Mouse (Mus musculus) left cerebral cortex, adult 18-20 months (tissue): Measurements from ENCODE around the gene Pde10a. TPM values are rescaled to one million over a fixed set of nuclear protein-coding genes. Genes with fewer than 3 reads are reported as not detected.

Experiments
- DNase-seq, 2 experiments: peaks; one replicate each; pipeline ENCODE4 v3.0.0; 2021 to 2022; ENCODE audit warnings: low spot score in 2 of 2, mixed read lengths in 1 of 2
- long read RNA-seq, 2 experiments: library from polyadenylated mRNA; stranded (forward); transcript quantifications; one replicate each; pipeline ENCODE4 v2.0.0; 2021
- total RNA-seq, 2 experiments: library from RNA; stranded (reverse); gene quantifications; 2 replicates each; pipeline ENCODE4 v1.2.3; 2021

Gene Pde10a
- 100 to 1,000 TPM in 1 of 2 experiments, 10 to 100 TPM in 1; 82.9 to 134 TPM for total RNA-seq
- long read RNA-seq, experiment 1, full-length matches to known transcripts = 4 of 23 reads
- long read RNA-seq, experiment 1, partial matches to known transcripts = 2 of 23 reads
- long read RNA-seq, experiment 1, other reads (novel, unspliced or antisense) = 17 of 23 reads
- long read RNA-seq, experiment 2, partial matches to known transcripts = 4 of 15 reads
- long read RNA-seq, experiment 2, other reads (novel, unspliced or antisense) = 11 of 15 reads

DNA sequence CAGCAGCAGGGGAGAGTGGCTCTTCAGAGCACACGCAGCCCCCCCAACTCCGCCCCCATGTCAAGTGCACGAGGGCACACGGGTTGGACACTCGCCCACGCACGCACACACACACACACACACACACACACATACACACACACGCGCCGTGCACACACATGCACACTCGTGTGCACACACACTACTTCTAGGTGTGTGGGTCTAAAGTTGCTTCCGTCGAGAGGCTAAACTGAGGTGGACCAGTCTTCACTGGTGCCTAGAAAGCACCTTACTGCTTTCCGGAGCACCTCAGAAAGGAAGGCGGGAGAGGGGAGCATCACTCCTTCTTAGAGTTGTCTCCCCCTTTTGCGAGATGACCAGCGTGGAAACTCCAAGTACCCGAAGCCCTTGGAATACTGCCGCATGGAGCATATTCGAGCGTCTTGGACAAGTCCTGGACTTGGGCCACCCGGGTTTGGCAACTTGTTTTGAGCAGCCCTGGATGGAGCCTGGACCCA is at the start of gene Pde10a:
TSS of gene Pde10a (plus strand) at position 148 of the 497 bp plus-strand sequence.
- peak; percentile 41 to 43 for DNase-seq

DNA sequence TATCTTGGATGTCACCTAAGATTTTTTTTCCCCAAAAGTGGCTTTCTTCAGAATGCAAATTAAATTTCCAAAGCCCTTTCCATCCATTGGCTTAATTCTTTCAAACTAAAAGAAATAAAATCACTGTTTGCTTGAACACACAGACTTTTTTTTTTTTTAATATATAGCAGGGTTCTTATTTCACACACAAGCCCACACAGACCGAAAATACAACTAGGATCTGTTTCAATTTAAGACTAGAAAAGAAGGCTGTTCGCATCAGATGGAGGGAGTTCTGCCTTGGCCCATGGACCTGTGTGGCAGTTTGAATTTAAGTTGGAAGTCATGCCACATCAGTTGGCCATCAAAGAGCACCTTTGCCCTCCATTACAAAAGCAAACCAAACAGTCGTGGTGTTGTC is 46.6 kb upstream of the Pde10a start:
- DNase-seq = no peak

DNA sequence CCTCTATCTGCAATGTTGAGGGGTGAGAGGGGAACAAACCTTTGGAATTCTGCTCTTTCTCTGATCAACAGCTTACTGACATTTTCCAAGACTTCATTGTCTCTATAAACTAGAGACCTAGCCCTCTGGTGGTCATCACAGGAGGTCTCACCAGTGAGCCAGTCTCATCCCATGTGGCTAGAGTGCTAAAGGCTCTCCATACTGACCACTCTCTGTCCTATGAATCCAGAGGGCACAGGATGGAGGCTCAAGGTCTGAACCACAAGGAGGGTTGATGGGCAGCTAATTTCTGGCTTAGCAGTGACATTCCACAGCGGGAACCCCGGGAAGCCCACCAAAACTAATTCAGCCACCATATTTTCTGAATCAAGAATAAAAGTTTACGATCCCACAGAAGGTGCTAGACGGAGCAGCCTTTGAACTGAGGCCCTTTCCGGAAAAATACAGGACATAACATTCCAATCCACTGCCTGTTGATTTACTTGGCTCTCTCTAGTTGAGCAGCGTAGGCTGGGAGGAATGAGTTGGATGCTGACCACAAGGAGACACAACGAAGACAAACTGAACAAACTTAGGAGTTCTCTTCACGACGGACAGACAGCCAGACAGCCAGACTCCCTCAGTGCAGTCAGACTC is 45.6 kb upstream of the Pde10a start:
- no peak for DNase-seq

DNA sequence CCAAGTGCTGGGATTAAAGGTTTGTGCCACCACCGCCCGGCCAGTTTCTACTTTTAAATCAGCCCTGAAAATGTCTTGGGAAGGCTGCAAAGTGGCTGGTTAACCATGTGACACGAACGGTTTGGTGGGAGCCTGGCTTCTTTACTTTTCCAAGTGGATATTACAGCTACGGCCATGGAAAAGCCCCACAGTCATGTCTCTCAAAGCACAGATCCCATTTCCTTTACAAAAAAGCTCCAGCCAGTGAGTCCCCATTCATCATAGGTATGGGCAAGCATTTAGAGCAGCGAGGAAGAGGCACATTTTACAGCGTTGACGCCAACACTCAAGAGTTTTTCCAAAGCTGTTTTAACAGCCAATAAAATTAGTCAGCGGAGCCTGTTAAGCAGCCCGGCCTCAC is 43.4 kb upstream of the Pde10a start:
- DNase-seq = no peak

DNA sequence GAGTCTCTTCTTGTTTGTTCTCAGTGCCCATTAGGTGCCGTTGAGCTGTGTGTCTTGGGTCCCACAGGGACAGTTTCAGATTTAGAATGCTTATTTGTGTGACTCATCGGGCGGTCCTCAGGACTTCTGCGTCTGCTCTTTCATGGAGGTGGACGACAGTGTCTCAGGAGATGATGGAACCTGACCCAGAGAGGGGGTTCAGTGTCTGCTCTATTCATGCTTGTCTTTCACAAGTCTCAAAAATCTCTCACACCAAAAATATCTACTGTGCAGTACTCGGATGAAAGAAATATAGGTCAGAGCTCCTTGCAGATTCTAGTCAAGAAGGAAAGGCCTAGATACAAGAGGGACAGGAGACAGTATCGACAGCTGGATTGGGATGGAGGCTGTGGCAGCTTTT is 42.3 kb upstream of the Pde10a start:
- no peak for DNase-seq

DNA sequence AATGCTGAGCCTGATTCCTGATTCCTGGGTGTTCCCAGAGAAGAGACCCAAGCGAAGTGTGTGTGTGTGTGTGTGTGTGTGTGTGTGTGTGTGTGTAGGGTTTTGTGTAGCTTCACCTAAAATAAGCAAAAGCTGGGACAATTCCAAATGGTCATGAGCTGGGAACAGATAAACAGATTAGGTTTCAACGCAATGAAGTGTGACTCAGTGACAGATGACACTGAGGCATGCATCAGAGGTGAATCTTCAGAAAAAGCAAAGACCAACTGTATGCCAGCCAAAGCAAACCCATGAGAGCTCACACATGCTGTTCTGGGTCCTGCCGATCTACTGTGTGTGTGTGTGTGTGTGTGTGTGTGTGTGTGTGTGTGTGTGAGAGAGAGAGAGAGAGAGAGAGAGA is 40.9 kb upstream of the Pde10a start:
- DNase-seq = no peak

DNA sequence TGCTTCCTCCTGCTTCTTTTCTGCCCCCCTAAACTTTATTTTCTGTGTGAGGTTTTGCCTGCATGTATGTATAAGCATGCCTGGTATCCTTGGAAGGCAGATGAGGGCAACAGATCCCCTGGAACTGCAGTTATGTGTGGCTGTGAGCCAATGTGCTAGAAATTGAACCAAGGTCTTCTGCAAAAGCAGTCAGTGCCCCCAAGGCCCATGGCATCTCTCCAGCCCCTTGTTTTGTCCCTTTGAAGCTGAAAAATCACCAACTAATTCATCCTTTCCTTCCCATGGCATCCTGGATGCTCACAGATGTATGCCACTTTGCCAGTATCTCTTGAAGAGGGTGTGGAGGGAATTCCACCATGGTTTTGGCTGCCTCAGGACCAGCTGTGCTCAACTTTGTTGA is 40.0 kb upstream of the Pde10a start:
- no peak for DNase-seq

DNA sequence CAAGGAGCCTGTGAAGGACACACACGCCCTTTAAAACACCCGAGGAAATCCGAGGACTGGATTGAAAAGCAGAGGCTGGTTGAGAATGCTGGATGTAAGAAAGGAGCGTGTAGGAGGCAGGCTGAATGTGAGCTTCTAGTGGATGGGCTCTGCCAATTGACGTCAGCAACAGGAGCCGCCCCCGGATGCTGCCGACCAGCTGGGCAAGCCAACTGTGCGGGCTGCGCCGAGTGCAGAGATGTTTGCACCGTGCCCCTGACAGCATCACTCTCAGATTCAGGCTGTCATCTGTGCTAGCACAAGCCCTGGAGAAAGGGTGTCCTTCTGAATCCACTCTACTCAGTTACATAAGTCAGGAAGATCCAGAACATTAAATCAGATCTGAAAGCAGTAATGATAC is 37.3 kb upstream of the Pde10a start:
- peak; percentile 91 to 97 for DNase-seq

DNA sequence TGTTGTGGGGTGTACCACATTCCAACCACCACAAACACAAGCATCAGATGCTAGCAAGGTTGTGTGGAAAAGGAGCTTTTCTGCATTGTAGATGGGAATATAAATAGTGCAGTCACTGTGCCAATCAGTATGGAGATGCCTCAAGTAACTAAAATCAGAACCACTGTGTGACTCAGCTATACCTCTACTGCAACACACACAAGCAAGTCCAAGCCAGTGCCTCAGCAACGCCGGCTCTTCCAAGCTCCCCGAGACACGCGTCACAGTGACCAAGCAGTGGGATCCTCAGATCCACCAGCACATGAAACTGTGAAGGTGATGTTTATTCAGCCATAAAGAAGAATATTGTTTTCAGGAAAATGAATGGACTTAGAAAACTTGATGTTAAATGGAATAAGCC is 34.2 kb upstream of the Pde10a start:
- DNase-seq = peak; percentile 47 to 64

DNA sequence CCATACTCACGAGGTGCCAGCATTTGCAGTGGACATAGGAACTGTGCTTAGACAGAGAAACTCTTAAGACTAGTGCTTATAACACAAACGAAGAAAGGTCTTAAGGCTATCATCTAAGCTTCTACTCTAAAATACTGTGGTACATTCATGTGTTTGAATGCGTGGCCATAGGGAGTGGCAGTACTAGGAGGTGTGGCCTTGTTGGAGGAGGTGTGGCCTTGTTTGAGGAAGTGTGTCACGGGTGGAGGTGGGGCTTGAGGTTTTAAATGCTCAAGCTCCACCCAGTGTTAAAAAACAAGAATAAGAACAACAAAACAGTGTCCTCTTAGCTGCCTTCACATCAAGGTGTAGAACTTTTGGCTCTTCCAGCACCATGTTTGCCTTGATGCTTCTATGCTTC is 31.7 kb upstream of the Pde10a start:
- no peak for DNase-seq

DNA sequence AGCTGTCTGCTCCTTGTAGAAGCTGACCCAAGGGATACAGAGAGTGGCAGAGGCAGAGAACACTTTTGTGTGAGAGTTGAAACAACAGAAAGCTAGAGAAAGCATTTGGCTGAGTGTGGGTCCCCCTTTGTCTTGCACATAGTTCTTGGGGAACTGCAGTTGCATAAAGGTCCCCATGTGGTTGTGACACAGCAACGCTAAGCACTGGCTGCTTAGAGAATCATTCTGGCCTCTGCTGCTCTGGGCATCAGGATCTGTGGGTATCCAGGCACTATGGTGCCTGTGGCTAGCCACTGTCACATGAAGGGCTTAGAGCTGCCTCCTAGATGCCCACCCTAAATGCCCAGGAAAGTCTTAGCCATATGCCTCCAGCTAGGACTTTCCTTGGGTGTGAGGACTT is 27.0 kb upstream of the Pde10a start:
- DNase-seq = no peak

DNA sequence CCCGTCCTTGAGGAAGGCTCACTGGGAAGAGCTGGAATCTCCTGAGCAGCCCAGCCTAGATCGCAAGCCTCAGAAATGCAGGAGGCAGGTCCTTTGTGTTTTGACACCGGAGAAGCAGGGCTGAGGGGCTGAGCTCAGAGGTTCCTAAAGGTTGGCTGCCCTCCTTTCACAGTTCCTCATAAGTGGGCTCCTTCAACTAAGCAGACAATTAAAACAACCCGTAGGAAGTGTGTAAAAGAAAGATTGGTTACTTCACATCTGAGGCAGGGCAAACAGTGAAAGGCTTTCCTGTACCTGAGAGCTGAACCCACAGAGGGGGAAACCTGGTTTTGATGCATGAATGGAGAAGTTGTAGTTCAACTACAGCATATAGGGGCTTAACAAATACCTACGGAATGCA is 26.5 kb upstream of the Pde10a start:
- DNase-seq = no peak

DNA sequence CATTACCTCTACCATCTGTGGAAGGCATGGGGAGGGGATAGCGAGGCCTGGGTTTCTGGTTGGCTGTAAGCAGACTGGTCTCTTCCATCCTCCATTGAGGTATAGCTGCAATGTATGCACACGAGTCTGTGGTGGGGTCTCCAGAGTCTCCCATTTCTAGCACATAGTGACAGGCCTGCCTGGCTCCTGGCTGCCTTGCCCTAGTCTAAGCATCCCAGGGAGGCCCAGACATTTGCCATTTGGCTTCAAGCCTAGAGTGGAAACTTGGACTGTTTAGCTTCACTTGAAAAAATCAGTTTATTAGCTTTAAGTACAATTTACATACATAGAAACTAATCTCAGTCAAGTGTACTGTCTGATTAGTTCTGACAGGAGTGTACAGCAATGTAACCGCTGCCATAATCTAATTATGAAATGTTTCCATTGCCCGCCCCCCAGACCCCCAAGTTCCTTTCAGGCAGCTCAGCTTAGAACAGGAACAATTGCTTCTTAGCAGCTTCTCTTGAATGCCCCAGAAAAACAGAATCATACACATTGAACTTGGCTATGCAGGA is 25.5 kb upstream of the Pde10a start:
- no peak for DNase-seq

DNA sequence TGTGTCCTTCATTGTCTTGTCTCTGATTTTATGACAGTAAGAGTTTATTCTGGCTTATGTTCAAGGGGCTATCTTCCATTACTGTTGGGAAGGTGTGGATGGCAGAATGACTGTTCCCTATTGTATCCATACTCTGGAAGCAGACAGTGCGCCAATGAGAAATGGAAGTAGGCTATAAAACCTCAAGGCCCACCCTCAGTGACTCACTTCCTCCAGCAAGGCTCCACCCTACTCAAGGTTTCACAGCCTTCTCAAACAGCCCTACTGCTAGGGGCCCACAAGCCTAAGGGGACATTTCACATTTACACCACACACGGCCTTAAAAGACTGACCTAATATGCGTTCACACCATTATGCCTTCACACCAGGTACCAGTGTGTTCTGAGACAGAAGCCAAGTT is 20.8 kb upstream of the Pde10a start:
- DNase-seq = no peak

DNA sequence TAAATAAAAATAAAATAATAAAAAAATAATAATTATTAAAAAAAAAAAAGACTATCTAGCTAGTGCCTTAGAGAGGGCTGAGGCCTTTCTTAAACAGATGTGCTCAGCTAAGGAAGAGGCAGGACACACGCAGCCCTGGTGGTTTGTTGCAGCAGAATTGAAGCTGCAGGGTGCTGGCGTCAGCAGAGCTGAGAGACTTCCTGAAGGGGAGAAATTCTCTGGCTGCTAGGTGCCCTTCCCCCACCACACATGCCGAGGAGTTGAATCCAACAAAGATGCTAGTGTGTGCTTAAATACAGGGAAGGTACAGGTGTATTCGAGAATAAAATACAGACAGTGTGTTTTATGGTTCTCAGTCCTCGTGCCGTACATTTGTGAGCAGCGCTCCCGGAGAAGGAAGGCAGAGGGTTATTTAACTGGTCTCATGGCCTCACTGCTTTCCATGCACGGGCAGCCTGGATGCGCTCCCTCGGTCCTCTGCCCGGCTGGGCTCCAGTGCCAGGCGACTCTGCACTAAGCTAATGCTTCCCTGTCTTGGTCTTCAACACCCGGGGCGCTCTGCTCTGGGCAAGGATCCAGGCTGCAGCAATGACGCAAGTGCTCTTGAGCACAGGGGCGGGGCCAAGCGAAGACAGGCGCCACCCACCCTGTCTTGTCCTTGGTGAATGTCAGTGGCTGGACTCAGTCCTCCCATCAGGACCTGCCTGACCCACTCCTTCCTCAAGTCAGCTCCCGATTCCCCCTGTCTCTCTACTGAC is 19.3 kb upstream of the Pde10a start:
- peak; percentile 86 to 89 for DNase-seq

DNA sequence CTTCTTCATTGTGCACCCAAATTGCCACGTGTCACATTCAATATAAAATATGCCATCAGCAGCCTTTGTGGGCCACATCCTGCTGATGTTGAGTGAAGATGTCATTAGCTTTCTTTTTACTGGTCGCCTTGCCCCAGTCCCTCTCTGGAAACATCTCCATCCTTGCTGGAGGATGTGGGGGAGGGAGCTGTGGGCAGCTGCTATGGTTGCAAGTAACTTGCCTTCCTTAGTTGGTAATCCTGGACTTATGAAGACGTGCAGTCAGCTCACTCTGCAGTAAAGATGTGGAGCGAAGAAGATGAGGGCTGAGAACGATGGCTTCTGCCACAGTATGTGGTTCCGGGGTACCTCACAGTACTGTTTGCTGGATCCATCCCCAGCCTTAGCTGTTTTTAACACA is 18.4 kb upstream of the Pde10a start:
- DNase-seq = peak; percentile 35 to 55

DNA sequence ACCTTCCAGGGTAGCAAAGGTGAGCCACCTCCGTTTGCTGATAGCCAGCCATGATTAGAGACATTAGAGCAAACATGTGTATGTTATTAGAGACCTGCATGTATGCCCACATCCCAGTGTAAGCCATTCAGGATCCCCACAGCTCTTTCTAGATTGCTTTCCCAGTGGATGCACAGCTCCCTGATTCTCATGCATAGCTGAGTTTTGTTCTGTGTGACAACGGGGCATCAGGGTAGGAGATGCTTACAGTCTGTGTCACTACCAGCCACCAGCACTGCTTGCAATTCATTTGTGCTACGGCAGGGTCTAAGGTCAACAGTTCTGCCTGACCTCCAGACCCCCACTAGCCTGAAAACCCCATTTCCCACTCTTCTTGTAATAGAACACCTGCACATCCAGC is 17.5 kb upstream of the Pde10a start:
- DNase-seq = peak in 1 of 2 experiments; percentile 22

DNA sequence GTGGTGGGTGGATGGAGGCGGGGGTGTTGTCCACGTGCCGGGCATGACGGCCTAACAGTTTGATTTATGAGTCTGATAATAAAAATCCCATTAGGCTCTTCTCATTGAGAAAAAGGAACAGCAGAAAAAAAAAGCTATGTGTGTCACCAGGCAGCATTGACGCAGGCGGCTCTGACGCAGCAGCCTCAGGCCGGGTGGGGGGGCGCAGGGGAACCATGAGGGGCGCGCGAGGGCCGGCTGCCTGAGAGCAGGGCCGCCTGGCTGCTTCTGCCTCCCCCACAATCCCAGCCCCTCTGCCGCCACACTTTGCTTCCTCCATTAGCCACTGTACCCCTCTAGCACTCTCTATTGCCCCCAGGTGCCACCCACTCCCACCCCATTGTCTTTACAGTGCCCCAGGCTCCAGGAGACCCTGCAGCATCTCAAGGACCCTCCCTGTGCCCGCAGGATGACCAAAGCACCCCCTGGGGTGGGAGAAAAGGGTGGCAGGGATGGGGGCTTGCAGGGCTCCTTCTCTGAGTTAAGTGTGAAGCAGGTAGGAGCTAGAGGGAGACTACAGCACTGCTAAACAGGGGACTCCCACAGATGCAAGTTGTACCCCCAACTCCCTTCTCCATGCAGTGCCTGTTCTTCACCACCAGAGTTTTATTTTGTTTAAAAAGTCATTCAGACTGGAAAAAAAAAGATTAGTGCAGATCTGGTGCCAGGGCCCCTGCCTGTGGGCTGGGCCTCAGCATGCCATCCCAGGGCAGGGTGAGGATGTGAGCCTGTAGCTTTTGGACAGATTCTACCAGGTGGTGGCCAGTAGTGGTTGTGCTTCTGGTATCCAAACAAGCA is 16.6 kb upstream of the Pde10a start:
- DNase-seq = peak; percentile 65 to 81

DNA sequence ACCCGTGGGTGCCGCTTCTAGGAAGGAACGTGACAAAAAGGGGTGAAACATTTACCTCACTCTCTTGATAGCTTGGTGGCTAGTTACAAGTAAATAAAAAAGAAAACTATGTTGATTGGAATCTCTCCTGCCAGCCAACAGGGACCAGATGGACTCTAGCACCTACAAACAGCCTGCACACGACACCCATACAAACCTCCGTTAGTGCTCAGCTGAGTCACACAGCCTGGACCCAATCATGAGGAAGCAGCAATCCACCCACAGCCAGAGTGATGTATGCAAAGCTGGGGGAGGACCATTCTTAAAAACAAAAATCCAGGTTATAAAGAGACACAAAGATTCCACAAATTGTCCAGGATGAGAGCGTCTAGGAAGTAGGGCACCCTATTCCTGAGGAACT is 9.2 kb upstream of the Pde10a start:
- DNase-seq = peak; percentile 56 to 77

DNA sequence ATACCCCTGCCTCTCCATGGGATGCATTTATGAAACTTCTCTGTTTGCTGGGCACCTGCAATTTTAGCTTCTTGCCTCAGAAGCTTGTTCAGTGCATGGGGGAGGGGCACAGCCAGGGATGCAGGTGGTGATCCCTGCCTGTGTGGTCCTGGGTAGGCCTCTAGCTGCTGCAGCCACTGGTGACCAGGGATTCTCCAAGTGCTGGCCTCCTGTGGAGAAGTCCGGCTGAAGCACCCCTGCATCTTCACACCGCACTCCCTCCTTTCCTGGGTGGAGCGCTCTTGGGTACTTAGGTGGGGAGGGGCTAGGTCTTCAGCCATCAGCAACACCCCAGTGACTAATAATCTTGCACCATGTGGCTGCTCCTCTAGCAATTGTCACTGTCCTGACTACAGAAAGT is 1.2 kb upstream of the Pde10a start:
- DNase-seq = no peak
